Mouse (Mus musculus): ENCODE measurements at regions not wholly inside any gene's neighbourhood (a gene's known extent, or its start where the extent isn't known, plus 50 kb on each side); places are given as distances from the start of the nearest gene placed in this dataset.

DNA sequence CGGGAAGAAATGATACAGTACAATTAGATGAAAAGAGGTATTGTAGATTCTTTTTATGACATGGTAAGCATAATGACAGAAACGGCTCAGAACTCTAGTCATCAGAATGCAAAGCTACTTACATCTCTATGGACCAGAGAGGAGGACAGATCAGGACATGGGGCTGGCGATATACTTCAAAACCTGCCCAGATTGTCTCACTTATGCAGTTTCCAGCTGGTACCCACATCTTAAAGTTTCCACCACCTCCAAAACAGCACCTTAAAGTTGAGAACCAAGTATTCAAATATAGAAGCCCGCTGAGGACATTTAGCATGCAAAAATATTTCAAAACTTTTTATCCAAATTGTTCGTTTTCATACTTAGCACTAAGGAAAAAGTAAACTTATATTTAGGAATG, 341.0 kb downstream of the 1700009N14Rik start:
- H3K9ac ChIP-seq (ENCODE audit: low read length) = no peak overlapping the region
- no peak overlapping the region for H3K4me3 ChIP-seq (ENCODE audit: low read depth, low read length)
- H3K27ac ChIP-seq (ENCODE audit: low read depth, low read length) = no peak overlapping the region
- no peak overlapping the region for H3K4me2 ChIP-seq (ENCODE audit: low read depth, low read length, severe bottlenecking)
- H3K36me3 ChIP-seq (ENCODE audit: control insufficient read depth, insufficient read depth, low read length) = no peaks in the 10 kb centered on the region
- no peaks in the 10 kb centered on the region for H3K9me3 ChIP-seq (ENCODE audit: control insufficient read depth, low read length)
- no peaks in the 10 kb centered on the region for H3K4me1 ChIP-seq (replicated peaks; ENCODE audit: control insufficient read depth, insufficient read depth, low read length)
- no peaks in the 10 kb centered on the region for H3K27me3 ChIP-seq (ENCODE audit: control insufficient read depth, insufficient read depth, low read length)
- ATAC-seq (replicated peaks; ENCODE audit: low FRiP score) = no peak
- no peak for DNase-seq (ENCODE audit: low spot score)
- 84% methylated on average over 5 of the region's 5 CpGs for WGBS

DNA sequence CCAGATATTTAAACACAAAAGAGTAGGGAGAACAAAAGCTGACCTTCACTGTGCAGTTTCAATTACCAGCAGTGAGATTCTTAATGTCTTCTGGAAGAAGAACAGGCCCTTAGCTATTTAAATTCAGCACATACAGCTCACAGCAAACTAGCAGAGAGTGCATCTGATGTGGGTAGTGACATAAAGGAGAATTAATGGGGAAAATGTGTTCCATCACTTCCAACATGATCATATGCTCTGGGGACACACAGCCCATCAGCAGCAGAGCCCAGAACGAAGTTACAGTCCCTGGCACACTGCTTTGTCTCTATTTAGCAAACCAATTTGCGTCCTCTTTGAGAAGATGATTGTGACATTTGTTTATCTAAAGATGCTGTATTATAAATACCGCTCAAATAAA, 332.9 kb upstream of the Aco1 start:
- Histone ChIP-seq H3K9ac (ENCODE audit: low read length) (no peak overlapping the region), H3K27ac (ENCODE audit: low read depth, low read length) (no peak overlapping the region), H3K27me3 (ENCODE audit: control insufficient read depth, insufficient read depth, low read length) (no peaks in the 10 kb centered on the region), H3K4me3 (ENCODE audit: low read depth, low read length) (no peak overlapping the region), H3K9me3 (ENCODE audit: control insufficient read depth, low read length) (no peaks in the 10 kb centered on the region), H3K4me1 (replicated peaks; ENCODE audit: control insufficient read depth, insufficient read depth, low read length) (no peaks in the 10 kb centered on the region), H3K4me2 (ENCODE audit: low read depth, low read length, severe bottlenecking) (no peak overlapping the region), H3K36me3 (ENCODE audit: control insufficient read depth, insufficient read depth, low read length) (no peaks in the 10 kb centered on the region)
- DNase-seq (ENCODE audit: low spot score) (no peak), ATAC-seq (replicated peaks; ENCODE audit: low FRiP score) (no peak)
- WGBS = 82% methylated on average over 3 of the region's 3 CpGs

DNA sequence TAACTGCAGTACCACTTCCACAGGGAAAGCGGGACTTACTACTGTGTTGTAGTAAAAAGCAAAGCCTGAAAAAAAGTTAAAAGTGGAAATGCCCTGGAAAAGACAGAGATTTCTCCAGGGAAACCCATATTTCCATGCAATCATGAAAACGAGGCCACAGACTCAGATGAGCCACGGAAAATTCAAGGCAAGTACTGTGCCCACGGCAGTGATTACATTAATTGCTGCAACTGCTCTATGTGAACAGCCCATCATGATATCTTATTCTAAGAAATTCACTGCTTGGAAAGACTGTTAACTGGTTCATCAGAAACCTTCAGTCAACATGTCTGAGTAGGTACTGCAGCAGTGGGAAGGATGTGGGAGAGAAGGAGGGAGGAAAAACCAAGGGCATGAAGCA, 330.1 kb upstream of the Aco1 start:
- Histone ChIP-seq H3K4me2 (ENCODE audit: low read depth, low read length, severe bottlenecking) (no peak overlapping the region), H3K36me3 (ENCODE audit: control insufficient read depth, insufficient read depth, low read length) (no peaks in the 10 kb centered on the region), H3K4me3 (ENCODE audit: low read depth, low read length) (no peak overlapping the region), H3K4me1 (replicated peaks; ENCODE audit: control insufficient read depth, insufficient read depth, low read length) (no peaks in the 10 kb centered on the region), H3K9ac (ENCODE audit: low read length) (no peak overlapping the region), H3K27me3 (ENCODE audit: control insufficient read depth, insufficient read depth, low read length) (no peaks in the 10 kb centered on the region), H3K27ac (ENCODE audit: low read depth, low read length) (no peak overlapping the region), H3K9me3 (ENCODE audit: control insufficient read depth, low read length) (no peaks in the 10 kb centered on the region)
- no peak for ATAC-seq (replicated peaks; ENCODE audit: low FRiP score)
- WGBS = 84% methylated on average over 4 of the region's 4 CpGs
- DNase-seq (ENCODE audit: low spot score) = no peak

DNA sequence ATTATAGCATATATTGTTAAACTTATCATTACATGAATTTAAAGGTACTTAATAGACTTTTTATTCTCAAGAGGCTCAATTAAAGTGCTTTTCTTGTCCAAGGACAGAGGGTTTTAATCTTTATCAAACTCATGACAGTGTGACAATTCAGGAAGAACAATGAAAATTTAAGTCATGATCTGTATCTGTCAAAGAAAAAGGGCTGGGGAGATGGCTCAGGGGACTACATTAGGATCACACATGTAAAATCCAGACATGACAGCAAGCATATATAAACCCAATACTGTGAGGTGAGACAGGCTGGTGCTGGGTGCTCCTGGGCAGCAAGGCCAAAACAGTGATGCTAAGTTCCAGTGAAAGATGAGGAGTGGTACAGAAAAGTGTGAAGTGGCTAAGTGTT, 327.3 kb upstream of the Aco1 start:
- no peaks in the 10 kb centered on the region for H3K9me3 ChIP-seq (ENCODE audit: control insufficient read depth, low read length)
- no peak for DNase-seq (ENCODE audit: low spot score)
- no peak overlapping the region for H3K4me2 ChIP-seq (ENCODE audit: low read depth, low read length, severe bottlenecking)
- ATAC-seq (replicated peaks; ENCODE audit: low FRiP score) = no peak
- no peaks in the 10 kb centered on the region for H3K36me3 ChIP-seq (ENCODE audit: control insufficient read depth, insufficient read depth, low read length)
- no peak overlapping the region for H3K4me3 ChIP-seq (ENCODE audit: low read depth, low read length)
- H3K9ac ChIP-seq (ENCODE audit: low read length) = no peak overlapping the region
- no peaks in the 10 kb centered on the region for H3K4me1 ChIP-seq (replicated peaks; ENCODE audit: control insufficient read depth, insufficient read depth, low read length)
- no peaks in the 10 kb centered on the region for H3K27me3 ChIP-seq (ENCODE audit: control insufficient read depth, insufficient read depth, low read length)
- no peak overlapping the region for H3K27ac ChIP-seq (ENCODE audit: low read depth, low read length)

DNA sequence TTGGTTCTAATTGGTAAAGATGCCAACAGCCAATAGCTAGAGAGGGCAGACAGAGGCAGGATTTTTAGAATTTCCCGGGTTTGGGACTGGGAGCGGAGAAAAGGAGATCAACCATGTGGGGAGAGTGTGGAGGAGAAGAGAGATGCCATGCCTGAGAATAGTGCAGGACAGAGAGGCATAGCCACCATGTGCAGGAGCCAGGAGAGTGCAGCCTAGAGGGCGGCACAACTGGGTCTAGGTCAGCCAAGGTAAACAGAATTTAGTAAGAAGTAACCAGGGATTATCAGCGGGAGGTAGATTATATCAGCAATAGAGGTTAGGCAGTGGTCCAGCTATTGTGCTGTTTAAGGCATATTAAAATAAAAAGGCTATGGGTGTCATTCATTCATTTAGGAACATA, 325.2 kb upstream of the Aco1 start:
- WGBS = 75% methylated on average over 4 of the region's 4 CpGs
- DNase-seq (ENCODE audit: low spot score) (no peak), ATAC-seq (replicated peaks; ENCODE audit: low FRiP score) (no peak; the same call in 1 of the 2 replicates)
- no peak overlapping the region for H3K27ac ChIP-seq (ENCODE audit: low read depth, low read length)
- H3K4me3 ChIP-seq (ENCODE audit: low read depth, low read length) = no peak overlapping the region
- no peaks in the 10 kb centered on the region for H3K4me1 ChIP-seq (replicated peaks; ENCODE audit: control insufficient read depth, insufficient read depth, low read length)
- no peaks in the 10 kb centered on the region for H3K9me3 ChIP-seq (ENCODE audit: control insufficient read depth, low read length)
- H3K27me3 ChIP-seq (ENCODE audit: control insufficient read depth, insufficient read depth, low read length) = no peaks in the 10 kb centered on the region
- H3K9ac ChIP-seq (ENCODE audit: low read length) = no peak overlapping the region
- H3K4me2 ChIP-seq (ENCODE audit: low read depth, low read length, severe bottlenecking) = no peak overlapping the region
- H3K36me3 ChIP-seq (ENCODE audit: control insufficient read depth, insufficient read depth, low read length) = no peaks in the 10 kb centered on the region

DNA sequence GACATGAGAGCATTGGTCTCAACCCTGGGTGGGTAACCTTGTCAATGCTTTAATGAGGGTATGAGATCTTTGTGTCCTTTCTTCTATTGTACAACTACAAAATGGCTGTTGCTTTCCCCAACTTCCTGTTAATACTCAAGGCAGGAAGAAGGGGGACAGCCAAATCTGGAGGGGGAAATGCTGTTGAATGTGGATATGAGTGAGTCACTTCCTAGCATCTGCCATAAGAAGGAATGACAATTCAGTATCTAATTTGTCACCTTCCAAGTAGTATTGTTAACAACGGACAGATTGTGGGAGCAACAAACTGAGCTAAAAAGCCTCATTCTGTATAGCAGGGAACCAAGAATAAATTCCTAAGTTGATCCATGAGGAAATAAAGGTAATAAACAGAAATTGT, 309.2 kb upstream of the Aco1 start:
- ATAC-seq (replicated peaks; ENCODE audit: low FRiP score) (no peak), DNase-seq (ENCODE audit: low spot score) (no peak)
- no peak overlapping the region for H3K9ac ChIP-seq (ENCODE audit: low read length)
- H3K4me3 ChIP-seq (ENCODE audit: low read depth, low read length) = no peak overlapping the region
- no peaks in the 10 kb centered on the region for H3K27me3 ChIP-seq (ENCODE audit: control insufficient read depth, insufficient read depth, low read length)
- 88% methylated on average over 1 of the region's 1 CpGs for WGBS
- H3K27ac ChIP-seq (ENCODE audit: low read depth, low read length) = no peak overlapping the region
- H3K4me1 ChIP-seq (replicated peaks; ENCODE audit: control insufficient read depth, insufficient read depth, low read length) = no peaks in the 10 kb centered on the region
- H3K4me2 ChIP-seq (ENCODE audit: low read depth, low read length, severe bottlenecking) = no peak overlapping the region
- H3K36me3 ChIP-seq (ENCODE audit: control insufficient read depth, insufficient read depth, low read length) = no peaks in the 10 kb centered on the region
- H3K9me3 ChIP-seq (ENCODE audit: control insufficient read depth, low read length) = no peaks in the 10 kb centered on the region

Measured in forebrain, embryonic 11.5 days (tissue).